Mouse (Mus musculus): ENCODE measurements around the gene Themis. TPM values are rescaled to one million over a fixed set of nuclear protein-coding genes. Genes with fewer than 3 reads are reported as not detected.

The Themis gene
- total RNA-seq (2022) = not detected

- DNase-seq (ENCODE audit: low spot score in 2 of 2) = no peak
Observed at GRCm38 (mm10) chr10:28668261-28668660, at the start of gene Themis. Gene Themis, plus strand, starts transcription at chr10:28668360.

DNA sequence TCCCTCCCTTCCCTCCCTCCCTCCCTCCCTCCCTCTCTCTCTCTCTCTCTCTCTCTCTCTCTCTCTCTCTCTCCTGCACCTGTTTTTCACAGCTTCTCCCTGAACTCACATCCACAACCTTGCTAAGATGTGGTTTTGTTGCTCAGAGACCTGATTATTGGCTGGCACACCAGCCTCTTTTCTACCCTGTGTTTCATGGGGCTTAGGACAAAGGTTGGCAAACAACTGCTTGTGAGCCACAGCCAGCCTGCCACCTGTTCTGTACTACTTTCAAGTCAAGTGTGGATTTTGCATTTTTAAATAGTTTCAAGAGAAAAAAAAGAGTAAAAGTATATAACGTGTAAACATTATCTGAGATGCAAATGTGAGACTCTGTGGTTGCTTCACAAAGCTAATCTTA, 48.7 kb upstream of the Themis start:
- DNase-seq (ENCODE audit: low spot score in 2 of 2) = no peak

GRCm38 (mm10) chr10:28636096-28636495, 32.1 kb upstream of the Themis start:
- DNase-seq (ENCODE audit: low spot score in 2 of 2) = no peak

DNA sequence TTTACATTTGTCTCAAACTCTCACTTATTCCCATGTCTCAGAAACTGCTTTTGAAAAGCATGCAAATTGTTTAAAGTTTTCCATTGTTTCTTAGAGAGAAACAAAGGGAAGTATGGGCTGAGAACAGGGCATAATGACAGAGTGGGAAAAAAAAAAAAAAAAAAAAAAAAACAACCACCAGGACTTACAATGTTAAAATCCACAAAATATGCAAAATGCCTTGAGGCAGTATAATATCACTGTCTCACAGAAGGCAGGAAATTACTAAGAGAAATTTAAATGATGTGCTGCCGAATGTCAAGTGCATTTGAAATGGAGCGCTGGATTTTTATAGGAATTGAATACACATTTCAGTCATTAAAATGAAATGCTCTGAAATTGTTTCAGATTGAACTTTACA, 26.3 kb upstream of the Themis start:
- no peak for DNase-seq (ENCODE audit: low spot score in 2 of 2)

DNA sequence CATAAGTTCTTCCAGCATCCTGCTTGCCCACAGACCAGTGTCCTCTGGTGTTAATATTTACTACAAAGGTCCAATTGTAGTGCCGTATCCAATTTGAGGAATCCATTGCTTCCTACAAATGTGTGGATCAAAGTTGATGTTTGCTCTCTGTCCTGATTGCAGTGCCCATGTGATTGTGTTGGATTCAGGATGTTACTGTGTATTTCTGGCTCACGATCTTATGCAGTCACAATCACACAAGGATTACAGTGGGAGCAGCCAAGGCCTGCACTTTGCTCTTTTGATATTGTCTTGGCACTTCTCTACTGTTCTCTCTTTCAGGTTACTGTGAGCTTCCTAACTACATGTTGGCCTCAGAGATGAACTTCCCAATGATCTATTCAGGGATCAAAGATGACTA, 20.3 kb upstream of the Themis start:
- DNase-seq (ENCODE audit: low spot score in 2 of 2) = no peak

GRCm38 (mm10) chr10:28649109-28649899, 18.9 kb upstream of the Themis start:
- DNase-seq (ENCODE audit: low spot score in 2 of 2) = no peak

- no peak for DNase-seq (ENCODE audit: low spot score in 2 of 2)
Observed at GRCm38 (mm10) chr10:28649900-28650160, 18.3 kb upstream of the Themis start.

DNA sequence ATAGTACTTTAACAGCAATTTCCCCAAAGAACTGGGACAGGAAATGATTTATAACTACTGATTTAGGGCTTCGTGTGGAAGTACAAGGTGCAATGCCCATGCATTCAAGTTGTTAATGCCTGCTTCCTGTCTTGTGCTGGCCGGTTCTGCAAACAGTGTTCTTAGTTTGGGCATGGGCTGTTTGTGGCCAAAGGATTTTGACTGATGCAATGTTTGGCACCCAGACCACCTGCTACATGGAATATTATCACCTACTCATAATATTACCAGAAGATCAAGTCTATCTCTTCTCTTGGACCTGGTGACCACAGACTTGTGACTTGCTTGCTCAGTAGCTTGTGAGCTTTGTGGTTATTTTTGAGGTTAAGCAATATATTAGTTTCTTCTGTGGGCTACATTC, 16.2 kb upstream of the Themis start:
- no peak for DNase-seq (ENCODE audit: low spot score in 2 of 2)

GRCm38 (mm10) chr10:28654733-28655132, 13.4 kb upstream of the Themis start:
- DNase-seq (ENCODE audit: low spot score in 2 of 2) = no peak

DNA sequence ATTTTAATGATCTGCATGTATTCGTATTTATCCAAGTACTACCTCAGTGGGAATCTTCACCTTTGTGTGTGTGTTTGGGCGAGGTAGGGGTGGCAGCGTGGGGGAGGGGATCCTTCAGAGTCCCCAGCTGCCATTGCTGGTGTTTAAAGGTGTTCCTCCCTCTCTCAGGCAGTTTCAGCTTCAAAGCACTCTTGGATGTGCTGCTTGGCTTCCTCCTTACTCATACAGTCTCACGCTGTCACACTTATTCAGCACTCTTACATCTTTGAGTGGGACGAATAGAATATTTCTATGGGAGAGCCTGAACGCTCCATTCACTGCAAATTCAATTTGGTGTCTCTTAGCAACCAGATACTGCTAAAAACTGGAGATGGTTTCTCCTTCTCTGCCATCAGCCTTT, 3.0 kb upstream of the Themis start:
- DNase-seq (ENCODE audit: low spot score in 2 of 2) = no peak

GRCm38 (mm10) chr10:28673931-28674330, 5.8 kb downstream of the Themis start:
- DNase-seq (ENCODE audit: low spot score in 2 of 2) = no peak

GRCm38 (mm10) chr10:28675337-28675736, 7.2 kb downstream of the Themis start:
- DNase-seq (ENCODE audit: low spot score in 2 of 2) = no peak

DNA sequence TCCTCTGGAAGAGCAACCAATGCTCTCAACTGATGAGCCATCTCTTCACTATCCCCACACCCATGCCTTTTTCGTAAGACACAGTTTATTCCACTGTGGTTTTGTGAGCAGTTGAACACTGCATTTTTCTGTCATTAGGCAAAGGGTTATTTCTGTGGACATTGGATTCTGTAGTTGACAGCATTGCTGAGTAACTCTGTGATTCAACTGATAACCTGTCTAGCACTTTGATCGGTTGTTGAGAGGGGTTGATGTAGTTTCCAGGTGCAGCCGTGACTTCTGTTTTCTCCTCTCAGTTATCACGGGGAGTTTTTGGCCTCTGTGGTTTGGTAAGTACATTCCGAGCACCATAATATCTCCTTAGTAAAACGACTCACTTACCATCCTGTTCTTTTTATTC, 26.8 kb downstream of the Themis start:
- no peak for DNase-seq (ENCODE audit: low spot score in 2 of 2)

- no peak for DNase-seq (ENCODE audit: low spot score in 2 of 2)
Observed at GRCm38 (mm10) chr10:28696032-28696431, 27.9 kb downstream of the Themis start.

DNA sequence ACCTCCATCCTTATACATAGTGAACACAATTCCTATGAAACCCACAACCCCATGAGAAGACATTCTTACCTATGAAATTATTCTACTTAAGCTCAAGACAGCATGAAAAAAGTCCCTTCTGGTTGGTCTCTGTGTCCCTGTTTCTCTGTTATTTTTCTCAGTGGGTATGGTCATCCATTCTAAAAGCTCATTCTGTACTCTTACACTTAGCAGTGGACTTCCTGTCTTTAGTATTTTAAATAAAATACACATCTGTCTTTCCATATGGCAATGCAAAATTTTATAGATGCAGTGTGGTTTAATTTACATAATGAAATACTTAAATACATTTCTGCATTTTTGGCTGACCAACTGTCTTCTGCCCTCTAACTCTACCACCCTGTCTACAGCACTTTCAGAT, 30.0 kb downstream of the Themis start:
- no peak for DNase-seq (ENCODE audit: low spot score in 2 of 2)

- DNase-seq (ENCODE audit: low spot score in 2 of 2) = no peak
Observed at GRCm38 (mm10) chr10:28721828-28722227, 53.7 kb downstream of the Themis start.

DNA sequence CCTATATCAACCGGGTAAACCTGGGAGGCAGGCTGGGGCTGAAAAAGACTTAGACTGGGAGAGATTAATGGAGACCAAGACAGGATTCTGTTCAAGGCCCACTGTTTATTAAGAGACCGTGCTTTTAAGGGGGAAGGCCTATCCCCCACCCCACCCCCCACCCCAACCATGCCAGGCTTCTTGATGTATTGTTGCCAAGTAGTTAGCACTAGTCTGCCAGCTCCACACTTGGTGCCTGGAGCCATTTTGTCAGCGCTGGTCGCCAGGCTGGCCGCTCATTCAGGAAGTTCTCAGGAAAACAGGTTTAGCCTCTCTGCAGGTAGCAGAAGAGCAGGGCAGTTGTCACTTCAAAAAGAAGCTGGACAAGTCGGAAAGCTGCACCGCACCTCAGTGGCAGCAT, 55.1 kb downstream of the Themis start:
- DNase-seq (ENCODE audit: low spot score in 2 of 2) = no peak

GRCm38 (mm10) chr10:28730122-28730521, 62.0 kb downstream of the Themis start:
- no peak for DNase-seq (ENCODE audit: low spot score in 2 of 2)

DNA sequence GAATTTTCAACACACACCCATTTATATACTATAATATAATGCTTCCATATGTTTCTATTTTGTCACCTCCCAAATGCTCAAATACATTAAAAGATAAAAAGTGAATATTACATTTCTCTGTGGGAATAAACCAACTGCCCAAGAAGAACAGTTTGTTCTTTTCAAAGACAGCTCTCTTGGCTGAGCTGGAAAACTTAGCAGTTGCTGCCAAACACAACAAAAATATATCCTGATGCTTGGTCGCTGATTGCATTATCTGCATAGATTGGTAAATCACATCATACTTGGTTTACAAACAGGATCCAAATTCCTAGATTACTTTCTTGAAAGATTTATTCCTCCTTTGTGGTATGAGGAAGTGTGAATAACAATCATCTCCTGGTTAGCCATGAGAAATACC, 69.8 kb downstream of the Themis start:
- no peak for DNase-seq (ENCODE audit: low spot score in 2 of 2)

DNA sequence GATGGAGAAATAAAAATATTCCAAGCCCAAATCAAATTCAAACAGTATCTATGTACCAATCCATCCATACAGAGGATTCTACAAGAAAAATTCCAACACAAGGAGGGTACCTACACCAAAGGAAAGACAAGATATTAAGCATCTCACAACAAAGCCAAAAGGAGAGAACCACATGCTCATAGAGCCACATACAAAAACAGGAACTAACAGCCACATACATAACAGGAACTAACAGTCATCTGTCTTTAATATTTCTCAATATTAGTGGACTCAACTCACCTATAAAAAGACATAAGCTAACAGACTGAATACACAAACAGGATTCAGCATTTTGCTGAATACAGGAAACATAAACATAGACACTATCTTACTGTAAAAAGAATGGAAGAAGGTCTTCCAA, 78.3 kb downstream of the Themis start:
- DNase-seq (ENCODE audit: low spot score in 2 of 2) = no peak

DNA sequence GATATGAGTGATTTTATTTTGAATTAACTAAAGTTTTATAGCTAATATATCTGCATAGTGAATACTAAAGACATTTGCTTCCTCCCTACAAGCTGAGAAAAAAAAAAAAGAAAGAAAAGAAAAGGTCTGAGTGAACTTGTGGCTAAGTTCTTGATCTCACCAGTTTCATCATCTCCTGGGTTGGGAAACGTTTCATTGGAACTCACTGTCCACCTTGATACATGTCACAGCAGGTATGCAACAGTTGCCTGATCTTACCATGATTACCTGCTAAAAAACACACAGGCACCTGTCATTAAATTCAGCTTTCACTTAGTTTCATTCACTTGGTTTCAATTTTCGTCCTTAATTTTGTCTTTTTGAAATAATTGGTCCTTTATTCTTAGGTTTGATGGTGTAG, 85.2 kb downstream of the Themis start:
- DNase-seq (ENCODE audit: low spot score in 2 of 2) = no peak

DNA sequence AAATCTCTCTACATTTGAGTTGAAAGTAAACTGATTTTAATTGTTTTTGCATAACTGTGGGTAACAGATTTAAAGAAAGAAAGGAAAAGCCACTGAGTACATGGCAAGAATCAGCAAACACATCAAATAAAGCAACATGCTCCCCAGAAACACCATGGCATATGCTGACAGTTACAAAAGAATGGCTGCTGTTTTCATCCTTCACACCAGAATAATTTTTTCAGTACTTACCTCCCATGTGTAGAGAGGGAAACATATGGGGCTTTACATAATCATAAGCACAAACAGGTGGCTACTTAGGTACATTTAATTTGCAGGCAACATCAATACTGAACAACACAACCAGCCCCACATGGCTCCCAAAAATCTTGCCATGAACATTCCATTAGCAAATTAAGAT, 86.8 kb downstream of the Themis start:
- DNase-seq (ENCODE audit: low spot score in 2 of 2) = peak in 1 of 2 experiments; percentile 9

DNA sequence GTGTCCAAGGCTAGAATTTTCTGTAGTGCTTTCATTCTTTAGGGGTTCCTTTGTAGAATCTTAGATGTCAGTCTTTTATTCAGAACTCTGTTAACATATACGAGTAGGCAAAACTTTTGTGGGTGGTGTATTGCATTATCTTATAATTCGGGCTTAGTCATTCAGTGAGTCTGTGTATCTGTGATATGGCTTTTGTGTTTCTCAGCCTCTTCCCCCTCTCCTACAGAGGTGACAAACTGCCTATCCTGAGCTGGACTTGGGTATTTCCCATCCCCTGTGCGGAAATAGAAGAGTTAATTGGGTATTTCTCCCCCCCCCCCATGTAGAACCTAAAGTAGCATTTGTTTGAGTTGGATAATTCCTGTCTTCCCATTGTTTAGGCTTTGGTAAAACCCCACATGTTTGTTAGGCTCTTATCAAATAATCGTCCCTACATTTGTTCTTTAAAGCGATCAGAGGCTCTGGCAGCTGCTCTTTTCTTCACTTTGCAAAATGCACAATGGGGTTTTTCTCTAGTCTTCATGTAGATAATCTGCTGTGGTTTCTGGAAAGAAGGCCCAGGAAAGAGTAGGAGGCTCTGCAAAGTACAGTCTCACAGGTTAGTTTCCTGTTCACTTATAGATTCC, 108.7 kb downstream of the Themis start:
- DNase-seq (ENCODE audit: low spot score in 2 of 2) = no peak

DNA sequence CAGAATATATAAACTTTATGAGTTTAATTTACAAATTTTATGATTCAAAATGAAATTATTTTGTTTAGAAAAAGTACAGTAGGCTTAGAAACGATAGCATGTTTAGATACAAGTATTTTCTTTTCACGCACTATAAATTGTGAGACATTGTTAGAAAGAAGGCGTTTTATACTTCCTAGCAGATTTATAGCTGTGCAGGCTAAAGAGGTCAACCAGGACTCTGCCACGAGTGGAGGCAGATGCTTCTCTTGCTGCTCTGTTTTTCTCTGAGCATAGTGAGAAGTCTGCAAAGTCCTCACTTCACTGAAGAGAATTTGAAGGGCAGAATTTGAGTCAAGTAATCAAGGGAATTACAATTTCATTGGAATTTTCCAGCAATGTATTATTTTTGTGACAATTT, 131.3 kb downstream of the Themis start:
- DNase-seq (ENCODE audit: low spot score in 2 of 2) = no peak
